Mouse (Mus musculus) lung, postnatal 0 days (tissue): ENCODE results near the gene Ost4. TPM values are rescaled to one million over a fixed set of nuclear protein-coding genes. Genes with fewer than 3 reads are reported as not detected.
A peak's percentile ranks its signal among the peaks of the same experiment; 100 is the strongest.

Experiments used
- ATAC-seq: fragments of 200-750 bp; cut with Nextera tagmentation; 2 replicates; pipeline ENCODE4 v1.8.0; 2017; ENCODE audit warnings: moderate library complexity
- DNase-seq: peaks from one replicate; pipeline ENCODE4 v3.0.0-alpha.2; 2016; ENCODE audit warnings: low spot score
- H3K27ac ChIP-seq: fragments of 300-500 bp; sonication (generic); 2 replicates; pipeline ENCODE4 v1.5.1; 2014; ENCODE audit warnings: antibody characterized with exemption, mild to moderate bottlenecking, low read length, mixed read lengths
- H3K27me3 ChIP-seq: fragments of 300-500 bp; sonication (generic); replicated peaks from 2 replicates; pipeline ENCODE4 v1.6.1; 2014; ENCODE audit warnings: low read length, mixed read lengths; ENCODE audit not compliant: insufficient read depth
- H3K36me3 ChIP-seq: fragments of 300-500 bp; sonication (generic); 2 replicates; pipeline ENCODE4 v1.6.1; 2014; ENCODE audit warnings: low read length, mixed read lengths; ENCODE audit not compliant: insufficient read depth
- H3K4me1 ChIP-seq: fragments of 300-500 bp; sonication (generic); 2 replicates; pipeline ENCODE4 v1.6.1; 2014; ENCODE audit warnings: antibody characterized with exemption, low read depth, low read length, mixed read lengths; ENCODE audit not compliant: insufficient read depth
- H3K4me2 ChIP-seq: fragments of 300-500 bp; sonication (generic); replicated peaks from 2 replicates; pipeline ENCODE4 v1.6.1; 2014; ENCODE audit warnings: low read depth, mild to moderate bottlenecking, low read length, moderate library complexity, mixed read lengths
- H3K4me3 ChIP-seq: fragments of 300-500 bp; sonication (generic); 2 replicates; pipeline ENCODE4 v1.5.1; 2014; ENCODE audit warnings: low read depth, low read length
- H3K9ac ChIP-seq: fragments of 300-500 bp; sonication (generic); replicated peaks from 2 replicates; pipeline ENCODE4 v1.6.1; 2014; ENCODE audit warnings: low read depth, mild to moderate bottlenecking
- H3K9me3 ChIP-seq: fragments of 300-500 bp; sonication (generic); 2 replicates; pipeline ENCODE4 v1.6.1; 2016; ENCODE audit warnings: low read length, mixed read lengths
- CTCF ChIP-seq: IDR thresholded peaks from 2 replicates; pipeline ENCODE4 v1.5.1; 2016; ENCODE audit warnings: antibody characterized with exemption, mild to moderate bottlenecking
- EP300 ChIP-seq: IDR thresholded peaks from 2 replicates; pipeline ENCODE4 v1.6.1; 2016; ENCODE audit warnings: antibody characterized with exemption, mild to moderate bottlenecking, control low read depth
- WGBS: fragments of 180-500 bp; shearing (Covaris S2); extraction: QIAGEN DNeasy Blood & Tissue Kit; methylation state at CpG from one replicate; pipeline ENCODE4 v1.1.7; 2014; 5-methylcytosine and 5-hydroxymethylcytosine counted together
- polyA plus RNA-seq: library from polyadenylated mRNA; unstranded; fragments of >200 nt; fragmentation: Nextera tagmentation; extraction: Ambion mirVana; gene quantifications from 2 replicates; pipeline ENCODE4 v1.2.1, GENCODE M21; 2015

The Ost4 gene
- polyA plus RNA-seq, 1 experiment from 2014 or later = 365 TPM

- ATAC-seq (no peak), DNase-seq (no peak)
- H3K9ac ChIP-seq = no peak overlapping the region
- peaks cover 12% of the 10 kb centered on the region; the same call in 1 of the 2 replicates for H3K36me3 ChIP-seq
- WGBS = 94% methylated on average over 11 of the region's 11 CpGs
- H3K27ac ChIP-seq = 0 out of 2 replicates have a peak overlapping the region, but pooled peaks have one; percentile 77
- H3K9me3 ChIP-seq = no peaks in the 10 kb centered on the region
- TF ChIP-seq CTCF = no peak
- TF ChIP-seq EP300 = no peak
- H3K4me1 ChIP-seq = peaks cover 18% of the 10 kb centered on the region
- H3K4me2 ChIP-seq = no peak overlapping the region
- no peaks in the 10 kb centered on the region for H3K27me3 ChIP-seq
- no peak overlapping the region for H3K4me3 ChIP-seq
These were observed 9.8 kb upstream of the Ost4 start for GRCm38 (mm10) chr5:30917348-30917747.

- ATAC-seq = no peak
- TF ChIP-seq CTCF (no peak), EP300 (no peak)
- Histone ChIP-seq H3K27me3 (no peaks in the 10 kb centered on the region), H3K9ac (no peak overlapping the region), H3K27ac (peak overlapping the region; percentile 77), H3K9me3 (no peaks in the 10 kb centered on the region), H3K36me3 (peaks cover 12% of the 10 kb centered on the region; the same call in 1 of the 2 replicates), H3K4me3 (no peak overlapping the region), H3K4me2 (no peak overlapping the region), H3K4me1 (peaks cover 13% of the 10 kb centered on the region)
- no peak for DNase-seq
- 90% methylated on average over 9 of the region's 9 CpGs for WGBS
These were observed 9.3 kb upstream of the Ost4 start for GRCm38 (mm10) chr5:30916841-30917240.

- no peaks in the 10 kb centered on the region for H3K27me3 ChIP-seq
- peaks cover 12% of the 10 kb centered on the region; the same call in 1 of the 2 replicates for H3K36me3 ChIP-seq
- no peaks in the 10 kb centered on the region for H3K9me3 ChIP-seq
- TF ChIP-seq CTCF = peak; percentile 87
- peak; percentile 93 for TF ChIP-seq EP300
- ATAC-seq (peak; percentile 88), DNase-seq (peak; percentile 99)
- peak overlapping the region; percentile 43; the same call in 1 of the 2 replicates for H3K4me3 ChIP-seq
- 2% methylated on average over 7 of the region's 7 CpGs for WGBS
- peak overlapping the region; percentile 54 for H3K4me2 ChIP-seq
- peaks cover 12% of the 10 kb centered on the region; the same call in 1 of the 2 replicates for H3K4me1 ChIP-seq
- no peak overlapping the region for H3K9ac ChIP-seq
- peak overlapping the region; percentile 82 for H3K27ac ChIP-seq
These were observed 8.4 kb upstream of the Ost4 start for GRCm38 (mm10) chr5:30915974-30916433.

- Histone ChIP-seq H3K9me3 (no peaks in the 10 kb centered on the region), H3K4me3 (peak overlapping the region; percentile 43), H3K27me3 (no peaks in the 10 kb centered on the region), H3K36me3 (peaks cover 12% of the 10 kb centered on the region; the same call in 1 of the 2 replicates), H3K4me1 (peaks cover 12% of the 10 kb centered on the region; the same call in 1 of the 2 replicates), H3K4me2 (peak overlapping the region; percentile 54), H3K27ac (peak overlapping the region; percentile 82), H3K9ac (peak overlapping the region; percentile 29; the same call in 1 of the 2 replicates)
- TF ChIP-seq EP300 = no peak
- no peak for TF ChIP-seq CTCF
- DNase-seq (peak; percentile 19), ATAC-seq (no peak)
- WGBS = 31% methylated on average over 9 of the region's 9 CpGs
These were observed 7.9 kb upstream of the Ost4 start for GRCm38 (mm10) chr5:30915456-30915855.

GRCm38 (mm10) chr5:30914849-30915248 lies 7.3 kb upstream of the Ost4 start:
- H3K9me3 ChIP-seq = no peaks in the 10 kb centered on the region
- 41% methylated on average over 6 of the region's 6 CpGs for WGBS
- H3K4me3 ChIP-seq = peak overlapping the region; percentile 43
- peak overlapping the region; percentile 29; the same call in 1 of the 2 replicates for H3K9ac ChIP-seq
- peaks cover 11% of the 10 kb centered on the region; the same call in 1 of the 2 replicates for H3K36me3 ChIP-seq
- TF ChIP-seq EP300 = no peak
- no peak for TF ChIP-seq CTCF
- H3K27me3 ChIP-seq = no peaks in the 10 kb centered on the region
- peak overlapping the region; percentile 54 for H3K4me2 ChIP-seq
- peak; percentile 24 for DNase-seq
- H3K4me1 ChIP-seq = peaks cover 12% of the 10 kb centered on the region; the same call in 1 of the 2 replicates
- H3K27ac ChIP-seq = peak overlapping the region; percentile 82
- ATAC-seq = no peak

DNA sequence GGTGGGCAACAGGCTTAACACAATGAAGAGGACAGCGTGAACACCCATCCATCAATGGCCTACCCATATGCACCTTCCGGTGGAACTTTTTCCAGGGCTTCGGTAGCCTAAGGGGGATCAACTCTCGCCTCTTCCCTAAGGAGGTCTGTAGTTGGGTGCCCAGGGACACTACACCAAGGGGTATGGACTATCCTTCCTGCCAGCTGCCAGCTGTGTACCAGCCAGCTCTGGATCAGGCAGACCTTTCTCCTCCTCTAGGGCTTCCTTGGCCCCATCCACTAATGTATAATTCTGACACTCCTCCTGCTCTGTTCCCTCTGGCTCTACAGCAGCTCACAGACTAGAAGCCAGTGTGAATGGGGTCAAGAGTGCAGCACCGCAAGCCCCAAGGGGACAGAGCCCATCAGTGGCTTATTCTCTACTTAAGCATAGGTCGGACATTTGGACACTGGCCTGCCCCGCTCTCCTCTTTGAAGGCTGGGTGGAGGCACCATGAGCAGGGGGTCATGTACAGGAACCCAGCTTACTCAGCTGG lies 6.6 kb upstream of the Ost4 start:
- Histone ChIP-seq H3K9ac (peak overlapping the region; percentile 29), H3K27ac (peak overlapping the region; percentile 82), H3K4me1 (peaks cover 12% of the 10 kb centered on the region; the same call in 1 of the 2 replicates), H3K4me3 (peak overlapping the region; percentile 43), H3K4me2 (peak overlapping the region; percentile 54), H3K27me3 (no peaks in the 10 kb centered on the region), H3K9me3 (no peaks in the 10 kb centered on the region), H3K36me3 (peaks cover 8% of the 10 kb centered on the region; the same call in 1 of the 2 replicates)
- DNase-seq (no peak), ATAC-seq (no peak)
- TF ChIP-seq CTCF = no peak
- no peak for TF ChIP-seq EP300
- 20% methylated on average over 7 of the region's 7 CpGs for WGBS
